Mouse (Mus musculus) heart, embryonic 13.5 days (tissue): ENCODE measurements at regions not wholly inside any gene's neighbourhood (a gene's known extent, or its start where the extent isn't known, plus 50 kb on each side); places are given as distances from the start of the nearest gene placed in this dataset.

Experiments
- ATAC-seq: fragments of 200-750 bp; cut with Nextera tagmentation; 2 replicates; pipeline ENCODE4 v1.8.0; 2017; ENCODE audit warnings: moderate TSS enrichment; ENCODE audit not compliant: insufficient number of reproducible peaks, low FRiP score, low TSS enrichment; ENCODE audit errors: extremely low read depth
- H3K27ac ChIP-seq: fragments of 300-500 bp; sonication (generic); replicated peaks from 2 replicates; pipeline ENCODE4 v1.5.1; 2015; ENCODE audit warnings: moderate library complexity, mild to moderate bottlenecking, inconsistent platforms
- H3K27me3 ChIP-seq: fragments of 300-500 bp; sonication (generic); replicated peaks from 2 replicates; pipeline ENCODE4 v1.6.1; 2015; ENCODE audit warnings: mild to moderate bottlenecking, inconsistent platforms
- H3K36me3 ChIP-seq: fragments of 300-500 bp; sonication (generic); 2 replicates; pipeline ENCODE4 v1.6.1; 2015; ENCODE audit warnings: mild to moderate bottlenecking, inconsistent platforms
- H3K4me1 ChIP-seq: fragments of 300-500 bp; sonication (generic); 2 replicates; pipeline ENCODE4 v1.6.1; 2015; ENCODE audit warnings: inconsistent platforms
- H3K4me2 ChIP-seq: fragments of 300-500 bp; sonication (generic); 2 replicates; pipeline ENCODE4 v1.6.1; 2015; ENCODE audit warnings: inconsistent platforms, mild to moderate bottlenecking, moderate library complexity
- H3K4me3 ChIP-seq: fragments of 300-500 bp; sonication (generic); 2 replicates; pipeline ENCODE4 v1.5.1; 2015; ENCODE audit warnings: moderate library complexity, mild to moderate bottlenecking, inconsistent platforms
- H3K9ac ChIP-seq: fragments of 300-500 bp; sonication (generic); 2 replicates; pipeline ENCODE4 v1.6.1; 2015; ENCODE audit warnings: inconsistent platforms, mild to moderate bottlenecking, moderate library complexity
- H3K9me3 ChIP-seq: fragments of 300-500 bp; sonication (generic); 2 replicates; pipeline ENCODE4 v1.6.1; 2016; ENCODE audit warnings: inconsistent platforms
- WGBS: fragments of 180-500 bp; shearing (Covaris S2); methylation state at CpG from one replicate; pipeline ENCODE4 v1.1.7; 2015; ENCODE audit warnings: mixed read lengths; 5-methylcytosine and 5-hydroxymethylcytosine counted together

GRCm38 (mm10) chr3:41351786-41352185 lies 203.7 kb upstream of the Jade1 start:
- no peaks in the 10 kb centered on the region for H3K27me3 ChIP-seq
- H3K4me2 ChIP-seq = no peak overlapping the region
- peaks cover 10% of the 10 kb centered on the region; the same call in 1 of the 2 replicates for H3K4me1 ChIP-seq
- ATAC-seq = no peak
- no peak overlapping the region for H3K4me3 ChIP-seq
- no peaks in the 10 kb centered on the region for H3K9me3 ChIP-seq
- 83% methylated on average over 4 of the region's 4 CpGs for WGBS
- H3K9ac ChIP-seq = no peak overlapping the region
- H3K36me3 ChIP-seq = no peaks in the 10 kb centered on the region
- H3K27ac ChIP-seq = no peak overlapping the region

- H3K27me3 ChIP-seq = no peaks in the 10 kb centered on the region
- ATAC-seq = no peak
- WGBS = 82% methylated on average over 8 of the region's 8 CpGs
Observed at GRCm38 (mm10) chr3:41351091-41351685, 204.3 kb upstream of the Jade1 start.

GRCm38 (mm10) chr3:41350331-41350730 lies 205.2 kb upstream of the Jade1 start:
- Histone ChIP-seq H3K4me2 (no peak overlapping the region), H3K36me3 (no peaks in the 10 kb centered on the region), H3K27me3 (no peaks in the 10 kb centered on the region), H3K9me3 (no peaks in the 10 kb centered on the region), H3K27ac (no peak overlapping the region), H3K4me1 (peaks cover 10% of the 10 kb centered on the region; the same call in 1 of the 2 replicates), H3K9ac (no peak overlapping the region), H3K4me3 (no peak overlapping the region)
- WGBS = 57% methylated on average over 3 of the region's 3 CpGs
- ATAC-seq = no peak

More at GRCm38 (mm10) chr3:41351091-41351685, 204.3 kb upstream of the Jade1 start:
- Histone ChIP-seq H3K36me3 (no peaks in the 10 kb centered on the region), H3K9ac (no peak overlapping the region), H3K27ac (no peak overlapping the region), H3K4me1 (peaks cover 10% of the 10 kb centered on the region; the same call in 1 of the 2 replicates), H3K4me3 (no peak overlapping the region), H3K4me2 (no peak overlapping the region), H3K9me3 (no peaks in the 10 kb centered on the region)

GRCm38 (mm10) chr3:41348795-41349194 lies 206.7 kb upstream of the Jade1 start:
- Histone ChIP-seq H3K4me3 (no peak overlapping the region), H3K9me3 (no peaks in the 10 kb centered on the region), H3K9ac (no peak overlapping the region), H3K4me1 (peaks cover 7% of the 10 kb centered on the region; the same call in 1 of the 2 replicates), H3K27ac (no peak overlapping the region), H3K36me3 (no peaks in the 10 kb centered on the region), H3K4me2 (no peak overlapping the region), H3K27me3 (no peaks in the 10 kb centered on the region)
- 62% methylated on average over 1 of the region's 1 CpGs for WGBS
- ATAC-seq = no peak

GRCm38 (mm10) chr3:41346863-41347262 lies 208.7 kb upstream of the Jade1 start:
- ATAC-seq = no peak
- no peak overlapping the region for H3K4me2 ChIP-seq
- H3K9me3 ChIP-seq = no peaks in the 10 kb centered on the region
- H3K27ac ChIP-seq = no peak overlapping the region
- no peak overlapping the region for H3K9ac ChIP-seq
- 76% methylated on average over 5 of the region's 5 CpGs for WGBS
- H3K4me3 ChIP-seq = no peak overlapping the region
- no peaks in the 10 kb centered on the region for H3K4me1 ChIP-seq
- no peaks in the 10 kb centered on the region for H3K36me3 ChIP-seq
- H3K27me3 ChIP-seq = no peaks in the 10 kb centered on the region

GRCm38 (mm10) chr3:41343431-41343830 lies 212.1 kb upstream of the Jade1 start:
- Histone ChIP-seq H3K27me3 (no peaks in the 10 kb centered on the region), H3K36me3 (no peaks in the 10 kb centered on the region), H3K27ac (no peak overlapping the region), H3K4me3 (no peak overlapping the region), H3K9me3 (no peaks in the 10 kb centered on the region), H3K4me1 (no peaks in the 10 kb centered on the region), H3K4me2 (no peak overlapping the region), H3K9ac (no peak overlapping the region)
- 72% methylated on average over 2 of the region's 2 CpGs for WGBS
- no peak for ATAC-seq

GRCm38 (mm10) chr3:41332481-41332880 lies 223.1 kb upstream of the Jade1 start:
- Histone ChIP-seq H3K4me3 (no peak overlapping the region), H3K4me2 (no peak overlapping the region), H3K4me1 (peaks cover 13% of the 10 kb centered on the region), H3K9ac (no peak overlapping the region), H3K27ac (peak overlapping the region; percentile 54; the same call in 1 of the 2 replicates), H3K9me3 (peaks cover 6% of the 10 kb centered on the region), H3K36me3 (no peaks in the 10 kb centered on the region), H3K27me3 (no peaks in the 10 kb centered on the region)
- WGBS = 44% methylated on average over 7 of the region's 7 CpGs
- no peak for ATAC-seq

GRCm38 (mm10) chr3:41330356-41330755 lies 225.2 kb upstream of the Jade1 start:
- no peak overlapping the region for H3K4me3 ChIP-seq
- peaks cover 13% of the 10 kb centered on the region for H3K4me1 ChIP-seq
- H3K27ac ChIP-seq = no peak overlapping the region
- H3K27me3 ChIP-seq = no peaks in the 10 kb centered on the region
- WGBS = 69% methylated on average over 5 of the region's 5 CpGs
- H3K36me3 ChIP-seq = no peaks in the 10 kb centered on the region
- no peak overlapping the region for H3K4me2 ChIP-seq
- ATAC-seq = no peak
- H3K9me3 ChIP-seq = peaks cover 6% of the 10 kb centered on the region
- H3K9ac ChIP-seq = no peak overlapping the region

GRCm38 (mm10) chr3:41328828-41329227 lies 226.7 kb upstream of the Jade1 start:
- Histone ChIP-seq H3K36me3 (no peaks in the 10 kb centered on the region), H3K4me1 (peaks cover 13% of the 10 kb centered on the region), H3K27me3 (no peaks in the 10 kb centered on the region), H3K4me2 (no peak overlapping the region), H3K9ac (no peak overlapping the region), H3K9me3 (peaks cover 6% of the 10 kb centered on the region), H3K27ac (no peak overlapping the region), H3K4me3 (no peak overlapping the region)
- ATAC-seq = no peak
- 60% methylated on average over 1 of the region's 1 CpGs for WGBS

- H3K27ac ChIP-seq = no peak overlapping the region
- H3K4me1 ChIP-seq = peaks cover 5% of the 10 kb centered on the region
- no peaks in the 10 kb centered on the region for H3K36me3 ChIP-seq
- WGBS = 61% methylated on average over 12 of the region's 12 CpGs
- no peak overlapping the region for H3K9ac ChIP-seq
- no peaks in the 10 kb centered on the region for H3K27me3 ChIP-seq
- H3K4me2 ChIP-seq = no peak overlapping the region
- no peak for ATAC-seq
- no peaks in the 10 kb centered on the region for H3K9me3 ChIP-seq
- H3K4me3 ChIP-seq = no peak overlapping the region
Observed at GRCm38 (mm10) chr3:41326211-41327104, 229.1 kb upstream of the Jade1 start.

- Histone ChIP-seq H3K4me1 (peaks cover 9% of the 10 kb centered on the region), H3K36me3 (no peaks in the 10 kb centered on the region), H3K9ac (no peak overlapping the region), H3K4me2 (no peak overlapping the region), H3K9me3 (no peaks in the 10 kb centered on the region), H3K4me3 (no peak overlapping the region), H3K27me3 (no peaks in the 10 kb centered on the region), H3K27ac (no peak overlapping the region)
- no peak for ATAC-seq
- WGBS = 62% methylated on average over 1 of the region's 1 CpGs
Observed at GRCm38 (mm10) chr3:41321808-41322207, 233.7 kb upstream of the Jade1 start.
